Mouse (Mus musculus) telencephalon, adult 2 months (tissue): ENCODE data around the gene Col20a1.

Experiments
- DNase-seq: peaks from one replicate; pipeline ENCODE4 v3.0.0-alpha.2; 2011; ENCODE audit warnings: low read depth, low spot score

Col20a1 gene

DNA sequence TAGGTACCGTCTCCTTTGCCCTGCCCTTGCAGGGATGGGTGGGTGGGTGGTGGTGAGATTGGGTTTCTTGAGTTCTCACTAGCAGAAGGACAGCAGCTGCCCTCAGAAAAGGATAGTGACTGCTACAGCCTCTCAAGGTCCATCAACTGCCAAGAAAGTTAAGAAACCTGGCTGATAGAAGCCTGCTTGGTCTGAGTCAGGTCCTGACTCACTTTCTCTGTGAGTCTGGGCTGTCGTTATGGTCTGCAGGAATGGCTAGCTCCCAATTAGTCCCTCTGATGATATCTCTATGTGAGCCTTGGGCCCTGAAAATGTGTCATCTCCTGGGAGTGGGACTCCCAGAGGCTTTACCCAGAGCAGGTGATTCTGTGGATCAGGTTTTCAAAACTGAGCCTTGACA is 8.0 kb downstream of the Col20a1 start:
- no peak for DNase-seq

DNA sequence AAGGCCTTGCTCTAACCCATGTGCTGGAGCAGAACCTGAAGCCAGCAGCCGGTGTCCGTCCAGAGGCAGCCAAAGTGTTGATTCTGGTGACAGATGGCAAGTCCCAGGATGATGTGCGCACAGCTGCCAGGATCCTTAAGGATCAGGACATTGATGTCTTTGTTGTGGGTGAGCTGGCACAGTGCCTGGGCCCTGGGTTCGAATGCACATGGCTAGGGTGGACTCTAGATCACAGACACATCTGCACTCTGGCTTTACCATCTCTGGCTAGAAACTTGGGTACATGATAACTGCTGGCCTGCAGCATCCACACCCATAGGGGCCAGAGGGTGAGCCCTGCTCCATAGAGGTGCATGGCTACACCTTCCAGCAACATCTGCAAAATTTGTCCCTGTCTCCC is 9.1 kb downstream of the Col20a1 start:
- DNase-seq, result no peak

DNA sequence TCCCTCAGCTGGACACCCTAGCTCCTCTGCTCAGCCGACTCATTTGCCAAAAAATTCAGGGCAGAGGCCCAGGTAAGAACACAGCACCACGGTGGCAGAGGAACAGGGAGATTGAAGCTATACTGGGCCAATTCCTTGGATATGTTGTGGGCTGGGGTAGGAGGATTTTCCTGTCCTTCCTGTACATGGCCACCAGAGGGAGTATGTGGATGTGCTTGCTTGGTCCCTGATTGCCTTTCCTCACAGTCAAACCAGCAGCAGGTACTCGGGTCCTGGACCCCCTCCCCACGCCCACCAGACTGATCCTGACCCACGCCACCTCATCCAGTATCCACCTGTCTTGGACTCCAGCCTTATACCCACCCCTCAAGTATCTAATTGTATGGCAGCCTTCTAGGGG is 10.1 kb downstream of the Col20a1 start:
- peak; percentile 16 for DNase-seq

DNA sequence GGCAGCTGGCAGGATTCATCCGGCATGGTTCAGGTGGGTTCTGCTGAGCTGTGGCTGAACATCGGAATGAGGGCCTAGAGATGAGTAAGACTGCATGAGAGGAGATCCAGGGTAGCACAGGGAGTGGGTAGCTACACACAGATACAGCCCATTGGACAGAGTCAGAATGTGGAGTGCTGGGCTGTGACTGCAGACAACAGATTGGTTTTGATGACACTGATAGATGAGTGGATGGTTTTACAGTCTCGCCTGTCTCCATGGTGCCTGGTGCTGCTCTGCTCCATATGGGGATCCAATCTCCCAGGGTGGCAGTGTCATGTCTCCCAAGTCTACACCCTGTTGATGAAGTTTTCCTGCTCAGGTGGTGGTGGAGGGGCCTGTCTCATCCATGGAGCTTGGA is 10.6 kb downstream of the Col20a1 start:
- no peak for DNase-seq

- no peak for DNase-seq
Observed at GRCm38 (mm10) chr2:181007054-181007453, 20.7 kb downstream of the Col20a1 start.

GRCm38 (mm10) chr2:181008339-181008738 is 22.0 kb downstream of the Col20a1 start:
- no peak for DNase-seq

DNA sequence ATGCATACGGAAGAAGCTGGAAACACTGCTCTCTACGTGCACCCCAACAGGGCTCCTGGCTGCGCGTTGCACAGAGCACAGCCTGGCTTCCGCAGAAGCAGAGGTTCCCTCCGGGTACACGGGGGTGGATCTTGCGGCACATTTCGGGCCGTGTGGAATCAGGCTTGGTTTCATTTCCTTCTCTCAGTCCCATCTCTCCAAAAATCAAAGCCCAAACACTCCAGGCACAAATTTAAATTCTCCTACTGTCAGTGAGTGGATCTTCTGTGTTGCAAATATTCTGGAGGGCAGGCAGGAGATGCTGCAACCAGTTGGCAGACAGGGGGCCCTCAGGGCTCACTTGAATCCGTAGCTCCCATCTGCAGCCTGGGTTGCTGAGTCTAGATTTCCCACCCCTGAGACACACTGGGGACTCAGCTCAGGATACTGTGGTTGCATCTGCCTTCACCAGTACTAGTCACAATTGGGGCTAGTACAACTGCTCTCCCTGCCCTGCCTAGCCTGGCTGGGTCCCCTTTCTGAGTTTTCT is 45.1 kb downstream of the Col20a1 start:
- peak; percentile 50 for DNase-seq

- no peak for DNase-seq
Observed at GRCm38 (mm10) chr2:181032407-181032806, 46.1 kb downstream of the Col20a1 start.

GRCm38 (mm10) chr2:181033310-181033709 is 47.0 kb downstream of the Col20a1 start:
- no peak for DNase-seq

GRCm38 (mm10) chr2:181035186-181035585 is 48.9 kb downstream of the Col20a1 start:
- no peak for DNase-seq

GRCm38 (mm10) chr2:181036561-181036960 is 50.2 kb downstream of the Col20a1 start:
- DNase-seq, result no peak

- DNase-seq, result no peak
Observed at GRCm38 (mm10) chr2:181038644-181039355, 52.5 kb downstream of the Col20a1 start.

- no peak for DNase-seq
Observed at GRCm38 (mm10) chr2:181039356-181039680, 53.0 kb downstream of the Col20a1 start.

- no peak for DNase-seq
Observed at GRCm38 (mm10) chr2:181041941-181042340, 55.6 kb downstream of the Col20a1 start.

- DNase-seq, result no peak
Observed at GRCm38 (mm10) chr2:181042376-181042775, 56.0 kb downstream of the Col20a1 start.

GRCm38 (mm10) chr2:181043437-181043836 is 57.1 kb downstream of the Col20a1 start, which contains the start of gene Chrna4:
Gene Chrna4, minus strand, starts transcription at chr2:181043546.
- no peak for DNase-seq

- no peak for DNase-seq
Observed at GRCm38 (mm10) chr2:181044001-181044400, 57.7 kb downstream of the Col20a1 start.

DNA sequence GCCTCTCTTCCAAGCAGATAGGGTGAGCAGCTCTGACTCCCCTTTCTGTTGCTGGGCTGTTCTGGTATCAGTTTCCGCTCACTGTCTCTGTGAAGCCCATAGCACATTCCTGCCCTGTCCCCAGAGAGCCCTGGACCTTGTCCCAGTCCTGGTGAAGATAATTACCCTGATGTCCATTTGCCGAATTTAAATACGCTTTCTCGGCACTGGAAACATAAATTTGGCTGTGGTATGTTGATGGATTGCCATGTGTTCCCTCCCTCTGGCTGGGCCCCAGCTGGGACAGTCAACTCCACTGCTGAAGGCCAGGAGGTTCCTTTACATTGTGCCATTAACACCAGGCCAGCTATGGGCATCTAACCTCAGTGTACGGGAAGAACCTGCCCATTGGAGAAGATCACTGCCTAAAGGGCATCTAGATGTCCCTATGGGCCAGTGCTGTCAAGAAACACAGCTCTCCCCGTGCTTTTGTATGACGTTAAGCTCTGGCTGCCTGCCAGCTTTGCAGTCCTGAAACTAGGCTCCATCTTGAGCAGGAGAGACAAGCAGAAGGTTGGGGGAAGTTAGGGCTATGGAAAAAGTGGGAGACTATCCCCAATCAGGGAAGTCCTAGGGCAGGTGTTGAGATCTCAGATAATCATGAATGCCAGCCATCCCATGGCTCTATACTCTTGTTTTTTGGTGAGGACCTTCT is 62.1 kb downstream of the Col20a1 start:
- DNase-seq, result no peak

GRCm38 (mm10) chr2:181048986-181049385 is 62.7 kb downstream of the Col20a1 start:
- no peak for DNase-seq

DNA sequence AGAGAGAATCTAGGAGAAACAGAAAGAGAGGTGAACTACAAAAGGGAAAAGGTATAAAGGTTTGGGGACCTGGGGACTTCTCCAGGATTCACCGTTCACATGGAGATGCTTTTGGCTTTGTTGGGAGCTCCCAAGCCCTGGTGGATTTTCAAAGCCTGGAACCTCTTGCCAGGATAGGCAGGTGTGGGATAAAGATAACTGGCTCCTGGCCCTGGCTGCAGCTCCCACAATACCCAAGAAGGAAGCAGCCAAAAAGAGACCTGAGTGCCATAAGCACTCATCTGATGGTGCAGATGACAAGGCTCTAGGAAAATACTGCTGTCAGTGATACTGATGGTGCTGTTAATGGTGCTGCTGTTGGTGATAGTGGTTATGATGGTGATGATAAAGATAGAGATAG is 65.8 kb downstream of the Col20a1 start:
- DNase-seq, result no peak

DNA sequence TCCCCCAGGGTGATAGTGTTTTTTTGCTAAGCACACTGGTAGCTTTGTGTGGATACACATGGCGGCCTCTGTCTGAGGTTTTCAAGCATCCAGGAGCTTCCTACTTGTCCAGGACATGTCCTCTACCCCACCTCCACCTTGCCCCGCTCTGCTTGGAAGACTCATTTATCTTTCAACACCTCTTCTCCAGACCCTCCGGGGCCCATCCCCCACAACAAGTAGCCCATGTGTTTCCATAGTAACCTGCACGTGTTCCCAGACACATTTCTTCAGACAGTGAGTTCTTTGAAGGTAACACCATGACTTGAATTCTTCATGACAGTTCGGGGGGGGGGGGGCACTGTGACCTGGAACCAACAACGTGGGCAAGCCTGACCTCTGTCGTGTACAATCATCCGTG is 71.0 kb downstream of the Col20a1 start:
- DNase-seq, result no peak

GRCm38 (mm10) chr2:181058193-181058592 is 71.9 kb downstream of the Col20a1 start:
- DNase-seq, result no peak

DNA sequence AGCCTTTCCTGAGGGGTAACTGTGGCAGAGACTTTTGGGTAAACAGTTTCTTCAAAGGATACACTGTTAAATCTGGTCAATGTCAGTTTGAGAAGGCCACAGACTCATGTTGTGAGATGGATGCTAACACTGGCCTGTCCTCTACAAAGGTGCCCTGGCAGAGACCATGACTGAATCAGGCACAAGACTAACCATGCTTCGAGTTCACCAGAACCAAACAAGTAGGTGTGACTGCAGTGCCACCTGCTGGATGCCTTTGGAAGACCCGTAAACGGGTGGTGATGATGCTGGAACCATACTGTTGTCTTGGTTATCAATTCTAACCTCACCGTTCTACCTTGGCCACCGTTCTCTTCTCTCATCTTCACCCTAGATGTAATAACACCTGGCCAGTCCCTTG is 73.8 kb downstream of the Col20a1 start:
- no peak for DNase-seq
